Mouse (Mus musculus) hindbrain, embryonic 12.5 days (tissue): Measurements from ENCODE around the gene Tmprss9. TPM values are rescaled to one million over a fixed set of nuclear protein-coding genes. Genes with fewer than 3 reads are reported as not detected.

Source experiments
- ATAC-seq: fragments of 200-750 bp; cut with Nextera tagmentation; 2 replicates; pipeline ENCODE4 v1.8.0; 2017; ENCODE audit warnings: moderate TSS enrichment; ENCODE audit not compliant: low FRiP score
- H3K27ac ChIP-seq: fragments of 300-500 bp; sonication (generic); 2 replicates; pipeline ENCODE4 v1.5.1; 2016; ENCODE audit warnings: mild to moderate bottlenecking
- H3K27me3 ChIP-seq: fragments of 300-500 bp; sonication (generic); 2 replicates; pipeline ENCODE4 v1.6.1; 2016; ENCODE audit warnings: mild to moderate bottlenecking
- H3K36me3 ChIP-seq: fragments of 300-500 bp; sonication (generic); 2 replicates; pipeline ENCODE4 v1.6.1; 2016; ENCODE audit warnings: mild to moderate bottlenecking
- H3K4me1 ChIP-seq: fragments of 300-500 bp; sonication (generic); 2 replicates; pipeline ENCODE4 v1.6.1; 2016
- H3K4me2 ChIP-seq: fragments of 300-500 bp; sonication (generic); replicated peaks from 2 replicates; pipeline ENCODE4 v1.6.1; 2016; ENCODE audit warnings: mild to moderate bottlenecking
- H3K4me3 ChIP-seq: fragments of 300-500 bp; sonication (generic); 2 replicates; pipeline ENCODE4 v1.5.1; 2016; ENCODE audit warnings: mild to moderate bottlenecking
- H3K9ac ChIP-seq: fragments of 300-500 bp; sonication (generic); 2 replicates; pipeline ENCODE4 v1.6.1; 2016; ENCODE audit warnings: mild to moderate bottlenecking, moderate library complexity
- H3K9me3 ChIP-seq: fragments of 300-500 bp; sonication (generic); replicated peaks from 2 replicates; pipeline ENCODE4 v1.6.1; 2016; ENCODE audit warnings: mild to moderate bottlenecking
- WGBS: fragments of 180-500 bp; shearing (Covaris S2); methylation state at CpG from one replicate; pipeline ENCODE4 v1.1.7; 2016; 5-methylcytosine and 5-hydroxymethylcytosine counted together
- polyA plus RNA-seq: library from polyadenylated mRNA; unstranded; fragments of >200 nt; fragmentation: Nextera tagmentation; extraction: Ambion mirVana; gene quantifications from 2 replicates; pipeline ENCODE4 v1.2.1, GENCODE M21; 2016

Tmprss9 gene
- polyA plus RNA-seq, 1 experiment from 2014 or later, result 0.08 TPM

DNA sequence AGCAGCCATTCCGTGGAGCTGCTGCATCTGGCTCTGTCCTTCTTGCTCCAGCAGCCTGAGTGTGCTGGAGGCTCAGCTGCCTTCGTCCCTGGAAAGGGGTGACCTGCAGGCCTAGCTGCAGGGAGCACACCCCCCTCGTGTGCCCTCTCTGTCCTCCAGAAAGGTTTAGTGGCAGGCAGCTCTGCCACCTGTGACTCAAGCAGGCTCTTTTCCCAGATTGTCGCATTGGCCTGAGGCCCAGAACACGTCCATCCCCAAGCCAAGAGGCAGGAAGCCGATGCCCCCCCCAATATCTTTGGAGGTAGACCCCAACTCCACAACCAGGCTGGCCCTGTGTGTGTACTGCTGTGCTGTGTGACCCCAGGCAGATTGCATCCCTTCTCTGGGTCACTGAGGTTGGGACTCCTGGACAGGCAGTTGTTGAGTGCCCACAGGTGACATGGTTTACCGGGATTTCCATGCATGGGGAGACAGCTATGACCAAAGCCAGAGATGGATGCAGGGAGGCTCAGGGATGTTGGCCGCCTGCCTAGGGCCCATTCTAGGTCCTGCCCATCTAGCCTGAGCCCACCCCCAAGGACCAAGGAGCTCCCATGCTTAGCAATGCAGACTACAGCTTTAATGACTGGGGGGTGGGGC, 26.5 kb upstream of the Tmprss9 start:
- Histone ChIP-seq H3K4me1 (peaks cover 13% of the 10 kb centered on the region), H3K4me3 (no peak overlapping the region), H3K27me3 (peaks cover 54% of the 10 kb centered on the region), H3K4me2 (no peak overlapping the region), H3K9me3 (no peaks in the 10 kb centered on the region), H3K9ac (no peak overlapping the region), H3K36me3 (no peaks in the 10 kb centered on the region), H3K27ac (no peak overlapping the region)
- WGBS, result 64% methylated on average over 8 of the region's 8 CpGs
- ATAC-seq, result no peak

DNA sequence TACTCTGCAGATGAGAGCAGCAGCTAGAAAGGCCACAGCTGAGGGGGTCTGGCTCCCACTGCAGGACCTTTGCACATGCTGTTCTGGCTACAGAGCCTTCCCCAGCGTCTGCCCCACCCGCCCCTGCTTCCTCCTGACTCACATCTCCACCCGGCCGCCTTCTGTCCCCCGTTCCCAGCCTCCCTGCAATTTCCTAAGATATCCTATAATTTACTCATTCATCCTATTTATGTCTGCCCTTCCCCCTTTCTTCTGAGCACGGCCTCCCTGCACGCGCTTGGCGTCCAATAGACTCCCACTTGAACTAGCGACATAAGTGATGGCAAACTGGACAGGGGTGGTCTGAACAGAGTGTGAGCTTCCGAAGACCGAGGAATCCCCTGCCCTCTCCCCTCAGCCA, 25.9 kb upstream of the Tmprss9 start:
- Histone ChIP-seq H3K4me3 (no peak overlapping the region), H3K4me2 (no peak overlapping the region), H3K4me1 (peaks cover 13% of the 10 kb centered on the region), H3K36me3 (no peaks in the 10 kb centered on the region), H3K9me3 (no peaks in the 10 kb centered on the region), H3K9ac (no peak overlapping the region), H3K27ac (no peak overlapping the region), H3K27me3 (peaks cover 53% of the 10 kb centered on the region)
- 80% methylated on average over 11 of the region's 12 CpGs for WGBS
- ATAC-seq, result no peak

DNA sequence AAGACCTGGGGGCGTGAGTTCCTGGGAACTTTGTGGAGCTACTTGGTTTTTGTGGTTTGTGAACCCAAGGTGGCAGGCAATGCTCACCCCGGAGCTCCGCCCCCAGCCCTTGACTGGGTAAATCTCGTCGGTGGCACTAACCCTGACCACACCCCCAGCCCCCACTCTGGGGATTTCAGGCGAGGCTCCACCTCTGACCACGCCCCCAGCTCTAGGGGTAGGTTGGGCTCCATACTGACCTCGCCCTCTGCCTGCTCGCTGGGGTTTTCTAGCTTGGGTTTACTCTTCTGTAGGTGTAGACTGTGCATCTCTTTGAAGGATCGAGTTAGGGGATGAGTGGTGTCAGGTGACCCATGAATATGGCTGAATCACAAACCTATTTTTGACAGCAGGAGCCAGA, 23.1 kb upstream of the Tmprss9 start:
- H3K9ac ChIP-seq, result no peak overlapping the region
- H3K9me3 ChIP-seq, result no peaks in the 10 kb centered on the region
- peaks cover 24% of the 10 kb centered on the region for H3K36me3 ChIP-seq
- H3K27ac ChIP-seq, result no peak overlapping the region
- ATAC-seq, result no peak
- peaks cover 5% of the 10 kb centered on the region for H3K4me1 ChIP-seq
- no peak overlapping the region for H3K4me2 ChIP-seq
- WGBS, result 12% methylated on average over 10 of the region's 10 CpGs
- H3K4me3 ChIP-seq, result no peak overlapping the region
- peaks cover 28% of the 10 kb centered on the region for H3K27me3 ChIP-seq

DNA sequence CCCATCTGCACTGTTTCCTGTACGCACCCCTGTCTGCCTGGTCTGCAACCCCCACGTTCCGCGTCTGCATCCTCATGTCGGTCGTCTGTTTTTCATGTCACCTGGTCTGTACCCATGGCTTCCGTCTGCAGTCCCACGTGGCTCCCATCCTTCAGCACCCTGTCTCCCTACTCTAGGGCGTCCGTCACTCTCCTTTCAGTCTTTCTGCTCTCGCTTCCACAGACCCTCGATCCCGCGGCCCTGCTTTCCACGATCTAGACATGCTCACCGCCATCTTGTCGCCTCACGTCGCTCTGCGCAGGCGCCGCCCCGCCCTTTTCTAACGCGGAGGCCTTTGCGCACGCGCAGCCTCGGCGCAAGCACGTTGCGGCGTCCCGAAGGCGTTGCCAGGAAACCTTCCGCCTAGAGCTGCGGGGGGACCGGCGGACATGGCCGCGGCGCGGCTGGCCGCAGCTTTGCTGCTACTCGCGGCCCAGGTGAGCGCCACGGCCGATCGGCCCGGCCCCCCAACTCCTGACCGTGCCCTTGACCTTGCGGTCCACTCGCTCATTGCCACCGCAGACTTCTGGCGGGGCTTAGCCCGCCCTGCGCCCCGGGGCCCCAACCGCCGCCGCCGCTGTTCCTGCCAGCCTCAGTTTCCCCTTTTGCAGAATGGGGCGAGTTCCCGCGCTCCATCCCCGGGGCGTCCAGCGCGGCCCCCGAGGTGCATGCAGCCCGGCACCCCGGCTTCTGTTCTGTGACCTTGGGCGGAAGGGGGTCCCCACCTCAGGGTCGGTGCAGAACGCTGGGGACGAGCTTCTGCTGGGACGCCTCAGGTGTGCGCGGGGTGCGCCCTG, 16.5 kb upstream of the Tmprss9 start, which contains the start of the genes Lsm7 and Sppl2b:
Gene Lsm7, minus strand, starts transcription at position 297 of the 836 bp plus-strand sequence.
Gene Sppl2b, plus strand, starts transcription at position 363 of the 836 bp plus-strand sequence.
- Histone ChIP-seq H3K27ac (peak within 1 kb of the TSS; percentile 32), H3K4me1 (peaks cover 40% of the 10 kb centered on the region), H3K4me2 (peak within 1 kb of the TSS; percentile 88), H3K9me3 (no peaks in the 10 kb centered on the region), H3K9ac (peak within 1 kb of the TSS; percentile 86), H3K4me3 (peak within 1 kb of the TSS; percentile 79), H3K36me3 (peaks cover 25% of the 10 kb centered on the region), H3K27me3 (no peaks in the 10 kb centered on the region; the same call in 1 of the 2 replicates)
- ATAC-seq, result peak; percentile 76
- under 1% methylated on average over 79 of the region's 81 CpGs for WGBS

GRCm38 (mm10) chr10:80855749-80856073, 15.9 kb upstream of the Tmprss9 start:
- peak overlapping the region; percentile 86 for H3K9ac ChIP-seq

DNA sequence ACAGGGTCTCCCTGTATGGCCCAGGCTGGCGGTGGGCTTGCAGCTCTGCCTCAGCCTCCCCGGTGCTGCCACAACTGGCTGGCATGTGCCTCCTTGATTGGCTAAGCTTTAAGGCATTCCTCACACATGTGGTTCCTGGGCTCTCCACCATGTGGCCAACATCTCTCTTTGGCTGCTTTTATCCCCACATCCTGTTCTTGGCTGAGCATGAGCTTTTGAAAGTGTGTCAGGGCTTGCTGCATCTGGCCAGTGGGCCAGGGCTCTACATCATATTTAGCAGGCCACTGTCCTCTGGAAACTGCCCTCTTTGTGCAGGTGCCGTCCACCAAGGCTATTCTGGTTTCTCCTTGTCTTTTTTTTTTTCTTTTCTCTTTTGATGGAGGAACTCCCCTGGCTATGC, 15.4 kb upstream of the Tmprss9 start:
- WGBS, result 70% methylated on average over 3 of the region's 3 CpGs
- Histone ChIP-seq H3K27me3 (no peaks in the 10 kb centered on the region; the same call in 1 of the 2 replicates), H3K36me3 (peaks cover 23% of the 10 kb centered on the region)

More at GRCm38 (mm10) chr10:80855749-80856073, 15.9 kb upstream of the Tmprss9 start:
- Histone ChIP-seq H3K27ac (no peak overlapping the region), H3K27me3 (no peaks in the 10 kb centered on the region; the same call in 1 of the 2 replicates), H3K4me1 (peaks cover 40% of the 10 kb centered on the region), H3K4me2 (peak overlapping the region; percentile 88), H3K9me3 (no peaks in the 10 kb centered on the region), H3K36me3 (peaks cover 25% of the 10 kb centered on the region), H3K4me3 (peak overlapping the region; percentile 79)
- ATAC-seq, result no peak
- WGBS, result 16% methylated on average over 11 of the region's 11 CpGs

DNA sequence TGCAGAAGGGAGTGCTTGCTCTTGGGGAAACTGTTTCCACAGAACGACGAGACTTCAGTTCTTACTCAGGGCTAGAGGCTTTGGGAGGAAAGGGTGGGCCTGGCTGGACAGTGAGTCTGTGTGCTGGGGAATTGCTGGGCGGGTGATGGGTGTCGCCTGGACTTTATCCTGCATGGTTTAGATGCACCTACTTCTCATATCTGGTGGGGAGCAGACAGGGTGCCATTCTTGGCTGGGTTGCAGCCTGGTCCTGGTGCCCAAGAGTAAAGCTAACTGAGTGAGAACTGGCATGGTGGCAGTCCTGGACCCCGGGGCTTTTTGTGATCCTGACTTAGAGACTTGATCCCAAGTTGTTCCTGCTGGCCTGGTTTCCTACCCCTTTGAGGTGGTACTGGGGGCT, 14.7 kb upstream of the Tmprss9 start:
- Histone ChIP-seq H3K27me3 (no peaks in the 10 kb centered on the region; the same call in 1 of the 2 replicates), H3K4me3 (no peak overlapping the region), H3K9ac (peak overlapping the region; percentile 28; the same call in 1 of the 2 replicates), H3K4me2 (peak overlapping the region; percentile 88; the same call in 1 of the 2 replicates), H3K27ac (peak overlapping the region; percentile 37; the same call in 1 of the 2 replicates), H3K9me3 (no peaks in the 10 kb centered on the region), H3K36me3 (peaks cover 22% of the 10 kb centered on the region), H3K4me1 (peaks cover 40% of the 10 kb centered on the region)
- ATAC-seq, result no peak
- 75% methylated on average over 5 of the region's 5 CpGs for WGBS

More for the DNA sequence above, 15.4 kb upstream of the Tmprss9 start:
- H3K9ac ChIP-seq, result peak overlapping the region; percentile 86
- H3K4me1 ChIP-seq, result peaks cover 40% of the 10 kb centered on the region
- peak overlapping the region; percentile 79 for H3K4me3 ChIP-seq
- peak overlapping the region; percentile 88 for H3K4me2 ChIP-seq
- no peaks in the 10 kb centered on the region for H3K9me3 ChIP-seq
- no peak for ATAC-seq
- no peak overlapping the region for H3K27ac ChIP-seq

DNA sequence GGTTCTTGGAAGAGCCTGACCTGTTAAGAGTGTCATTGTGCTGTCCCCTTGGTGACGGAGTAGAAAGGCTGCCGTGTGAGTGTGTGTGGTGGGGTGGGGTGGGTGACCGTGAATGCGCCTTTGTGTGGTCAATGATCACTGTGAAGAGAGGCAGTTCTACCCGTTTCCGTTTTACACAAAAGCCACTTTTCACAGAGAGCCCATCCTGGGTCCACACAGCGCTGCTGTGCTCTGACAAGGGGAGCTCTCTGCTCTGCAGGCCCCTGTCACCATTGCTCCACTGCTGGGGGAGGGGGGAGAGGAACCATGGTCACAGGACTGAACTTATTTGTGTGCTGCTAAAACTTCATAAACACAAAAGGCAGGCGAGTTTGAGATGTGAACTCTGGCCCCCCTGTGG, 14.3 kb upstream of the Tmprss9 start:
- no peaks in the 10 kb centered on the region for H3K9me3 ChIP-seq
- H3K4me2 ChIP-seq, result peak overlapping the region; percentile 88; the same call in 1 of the 2 replicates
- peak overlapping the region; percentile 37; the same call in 1 of the 2 replicates for H3K27ac ChIP-seq
- WGBS, result 42% methylated on average over 8 of the region's 8 CpGs
- H3K9ac ChIP-seq, result peak overlapping the region; percentile 28; the same call in 1 of the 2 replicates
- H3K36me3 ChIP-seq, result peaks cover 22% of the 10 kb centered on the region
- peaks cover 40% of the 10 kb centered on the region for H3K4me1 ChIP-seq
- ATAC-seq, result no peak
- H3K27me3 ChIP-seq, result no peaks in the 10 kb centered on the region; the same call in 1 of the 2 replicates
- no peak overlapping the region for H3K4me3 ChIP-seq

- Histone ChIP-seq H3K4me2 (peak overlapping the region; percentile 88; the same call in 1 of the 2 replicates), H3K9ac (peak overlapping the region; percentile 28), H3K27ac (peak overlapping the region; percentile 37; the same call in 1 of the 2 replicates), H3K27me3 (no peaks in the 10 kb centered on the region; the same call in 1 of the 2 replicates), H3K4me1 (peaks cover 40% of the 10 kb centered on the region), H3K4me3 (no peak overlapping the region; the same call in 1 of the 2 replicates), H3K9me3 (no peaks in the 10 kb centered on the region), H3K36me3 (peaks cover 23% of the 10 kb centered on the region)
- ATAC-seq, result no peak
- whole genome bisulfite sequencing, result 64% methylated on average over 3 of the region's 3 CpGs
Measured at GRCm38 (mm10) chr10:80857848-80858247, 13.8 kb upstream of the Tmprss9 start.

GRCm38 (mm10) chr10:80858350-80858935, 13.2 kb upstream of the Tmprss9 start:
- Histone ChIP-seq H3K27me3 (no peaks in the 10 kb centered on the region; the same call in 1 of the 2 replicates), H3K4me1 (peaks cover 40% of the 10 kb centered on the region), H3K9ac (peak overlapping the region; percentile 28), H3K9me3 (no peaks in the 10 kb centered on the region), H3K27ac (no peak overlapping the region), H3K4me2 (0 out of 2 replicates have a peak overlapping the region, but pooled peaks have one; percentile 88), H3K4me3 (no peak overlapping the region), H3K36me3 (peaks cover 24% of the 10 kb centered on the region)
- no peak for ATAC-seq
- WGBS, result 83% methylated on average over 7 of the region's 7 CpGs

GRCm38 (mm10) chr10:80862305-80862704, 9.3 kb upstream of the Tmprss9 start:
- Histone ChIP-seq H3K9me3 (no peaks in the 10 kb centered on the region), H3K4me1 (peaks cover 13% of the 10 kb centered on the region), H3K36me3 (peaks cover 56% of the 10 kb centered on the region), H3K9ac (no peak overlapping the region), H3K27ac (no peak overlapping the region), H3K4me3 (no peak overlapping the region), H3K4me2 (no peak overlapping the region), H3K27me3 (no peaks in the 10 kb centered on the region)
- 90% methylated on average over 5 of the region's 5 CpGs for WGBS
- no peak for ATAC-seq

DNA sequence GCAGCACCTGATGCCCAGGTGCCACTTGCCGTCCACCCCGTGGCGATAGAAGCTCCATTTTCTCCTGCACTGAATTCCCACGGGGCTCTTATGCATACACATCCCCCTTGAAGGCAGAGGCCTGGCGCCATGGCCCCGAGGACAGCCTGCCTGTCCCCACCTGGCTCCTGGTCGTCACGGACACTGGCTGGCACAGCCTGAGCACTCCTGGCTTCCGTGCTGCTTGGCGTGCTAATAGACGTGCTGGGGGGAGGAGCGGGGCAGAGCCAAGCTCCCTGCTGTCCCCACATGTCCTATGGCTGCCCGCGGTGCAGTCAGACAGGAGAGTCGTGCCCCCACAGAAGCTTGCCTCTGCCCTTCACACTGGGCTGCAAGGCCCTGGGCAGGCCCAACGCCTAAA, 7.2 kb upstream of the Tmprss9 start:
- Histone ChIP-seq H3K9me3 (no peaks in the 10 kb centered on the region), H3K4me3 (no peak overlapping the region), H3K27me3 (no peaks in the 10 kb centered on the region), H3K27ac (no peak overlapping the region), H3K9ac (no peak overlapping the region), H3K4me1 (no peaks in the 10 kb centered on the region; the same call in 1 of the 2 replicates), H3K4me2 (no peak overlapping the region), H3K36me3 (peaks cover 71% of the 10 kb centered on the region)
- no peak for ATAC-seq
- WGBS, result 91% methylated on average over 16 of the region's 16 CpGs
